Mouse (Mus musculus) midbrain, postnatal 0 days (tissue): ENCODE data around the gene Psmb1. TPM values are rescaled to one million over a fixed set of nuclear protein-coding genes. Genes with fewer than 3 reads are reported as not detected.
"Not testable (repeated sequence)": the region's sequence is repeated elsewhere in the genome, so short reads cannot be mapped to it uniquely, and the experiment has no call there.

ENCODE experiments used
- ATAC-seq: fragments of 200-750 bp; cut with Nextera tagmentation; 2 replicates; pipeline ENCODE4 v1.8.0; 2017; ENCODE audit warnings: moderate number of reproducible peaks, mild to moderate bottlenecking, moderate TSS enrichment, moderate library complexity; ENCODE audit not compliant: low FRiP score
- DNase-seq: peaks from one replicate; pipeline ENCODE4 v3.0.0-alpha.2; 2015; ENCODE audit warnings: low spot score
- H3K27ac ChIP-seq: fragments of 300-500 bp; sonication (generic); 2 replicates; pipeline ENCODE4 v1.5.1; 2014; ENCODE audit warnings: low read depth, mild to moderate bottlenecking, low read length, mixed read lengths
- H3K27me3 ChIP-seq: fragments of 300-500 bp; sonication (generic); 2 replicates; pipeline ENCODE4 v1.6.1; 2014; ENCODE audit warnings: low read length, control low read depth, mixed read lengths; ENCODE audit not compliant: insufficient read depth
- H3K36me3 ChIP-seq: fragments of 300-500 bp; sonication (generic); 2 replicates; pipeline ENCODE4 v1.6.1; 2014; ENCODE audit warnings: low read length, control low read depth, mixed read lengths; ENCODE audit not compliant: insufficient read depth
- H3K4me1 ChIP-seq: fragments of 300-500 bp; sonication (generic); 2 replicates; pipeline ENCODE4 v1.6.1; 2014; ENCODE audit warnings: mild to moderate bottlenecking, control low read depth, antibody characterized with exemption, low read length, mixed read lengths; ENCODE audit not compliant: insufficient read depth
- H3K4me2 ChIP-seq: fragments of 300-500 bp; sonication (generic); 2 replicates; pipeline ENCODE4 v1.6.1; 2014; ENCODE audit warnings: low read depth, mild to moderate bottlenecking, low read length, mixed read lengths; ENCODE audit not compliant: poor library complexity, severe bottlenecking
- H3K4me3 ChIP-seq: fragments of 300-500 bp; sonication (generic); 2 replicates; pipeline ENCODE4 v1.5.1; 2014; ENCODE audit warnings: low read depth, mild to moderate bottlenecking, low read length, moderate library complexity
- H3K9ac ChIP-seq: fragments of 300-500 bp; sonication (generic); replicated peaks from 2 replicates; pipeline ENCODE4 v1.6.1; 2014; ENCODE audit warnings: mild to moderate bottlenecking, low read length, moderate library complexity, mixed read lengths; ENCODE audit not compliant: poor library complexity, severe bottlenecking
- H3K9me3 ChIP-seq: fragments of 300-500 bp; sonication (generic); 2 replicates; pipeline ENCODE4 v1.6.1; 2016; ENCODE audit warnings: low read length, control low read depth
- CTCF ChIP-seq: IDR thresholded peaks from 2 replicates; pipeline ENCODE4 v1.5.1; 2016; ENCODE audit warnings: antibody characterized with exemption, mild to moderate bottlenecking
- WGBS: fragments of 180-500 bp; shearing (Covaris S2); extraction: QIAGEN DNeasy Blood & Tissue Kit; methylation state at CpG from one replicate; pipeline ENCODE4 v1.1.7; 2014; 5-methylcytosine and 5-hydroxymethylcytosine counted together
- polyA plus RNA-seq: library from polyadenylated mRNA; unstranded; fragments of >200 nt; fragmentation: Nextera tagmentation; extraction: Ambion mirVana; gene quantifications from 2 replicates; pipeline ENCODE4 v1.2.1, GENCODE M21; 2015
- total RNA-seq: library from RNA; depleted of rRNA; stranded (reverse); fragments of >200 nt; gene quantifications from 2 replicates; pipeline ENCODE4 v1.2.3, GENCODE M21; 2014; rRNA removed

The Psmb1 gene
- total RNA-seq, result 93.1 and 130 TPM in 2 replicates
- polyA plus RNA-seq, result 253 and 257 TPM in 2 replicates

DNA sequence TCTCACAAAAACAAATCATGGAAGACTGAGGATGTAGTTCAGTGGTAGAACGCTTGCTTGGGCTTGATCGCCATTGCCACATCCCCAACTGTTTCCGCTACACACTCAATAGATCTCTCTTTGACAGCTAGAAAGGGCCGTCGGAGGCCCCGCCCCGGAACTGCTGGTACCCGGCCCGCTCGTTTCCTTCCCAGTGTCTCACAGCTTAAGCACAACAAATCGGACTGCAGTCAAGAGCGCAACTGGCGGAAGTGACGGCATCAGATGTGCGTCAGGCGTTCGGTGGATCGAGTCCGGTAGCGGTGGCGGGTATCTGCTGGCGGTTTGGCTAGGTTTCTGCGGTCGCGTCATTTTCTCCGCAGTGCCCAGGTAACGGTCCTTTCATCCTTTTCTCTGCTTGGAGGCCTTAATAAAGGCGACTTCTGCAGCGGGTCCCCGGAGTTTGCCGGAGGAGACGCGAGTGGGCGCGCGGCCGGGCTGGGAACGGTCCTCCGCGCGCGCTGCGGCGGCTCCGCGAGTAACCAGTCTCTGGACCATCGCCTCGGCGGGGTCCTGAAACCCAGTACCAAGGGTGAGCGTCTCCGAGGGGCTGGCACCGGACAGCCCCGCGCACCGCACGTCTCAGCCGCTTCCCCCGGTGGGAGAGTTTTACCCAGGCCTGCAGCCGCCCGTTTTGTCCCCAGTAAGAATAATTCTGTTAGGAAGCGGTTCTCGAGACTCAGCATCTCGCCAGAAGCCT is at the start of gene Psmb1, which contains the start of gene Tbp:
Gene Psmb1, minus strand, starts transcription at position 96 of the 739 bp plus-strand sequence.
Gene Tbp, plus strand, starts transcription at position 233 of the 739 bp plus-strand sequence.
- H3K27me3 ChIP-seq, result no peaks in the 10 kb centered on the region
- peak; percentile 91 for ATAC-seq
- under 1% methylated on average over 63 of the region's 63 CpGs for WGBS
- H3K4me3 ChIP-seq, result peak within 1 kb of the TSS; percentile 97
- no peaks in the 10 kb centered on the region for H3K9me3 ChIP-seq
- peak within 1 kb of the TSS; percentile 84 for H3K9ac ChIP-seq
- peak; percentile 99 for DNase-seq
- peaks cover 19% of the 10 kb centered on the region; the same call in 1 of the 2 replicates for H3K4me1 ChIP-seq
- TF ChIP-seq CTCF, result no peak
- H3K4me2 ChIP-seq, result peak within 1 kb of the TSS; percentile 86
- H3K27ac ChIP-seq, result peak within 1 kb of the TSS; percentile 88
- peaks cover 16% of the 10 kb centered on the region for H3K36me3 ChIP-seq

DNA sequence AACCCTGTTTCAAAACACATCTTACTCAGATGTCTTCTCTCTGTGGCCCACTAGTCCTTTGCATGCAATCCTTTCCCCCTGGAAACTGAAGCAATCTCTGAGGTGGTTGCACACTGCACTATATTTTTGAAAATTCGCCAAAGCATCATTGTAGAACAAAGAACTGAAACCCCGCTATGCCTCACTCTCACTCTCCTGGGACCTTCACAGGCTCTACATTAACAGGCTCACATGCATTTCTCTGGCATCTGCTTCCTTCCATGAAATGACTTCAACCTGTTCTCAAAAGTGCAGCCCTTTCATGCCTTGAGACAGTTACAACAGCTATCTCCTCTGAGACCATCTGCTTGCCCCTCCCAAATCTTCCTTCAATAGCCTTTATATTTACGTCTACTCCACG is 46.9 kb upstream of the Psmb1 start:
- Histone ChIP-seq H3K4me2 (no peak overlapping the region), H3K27me3 (no peaks in the 10 kb centered on the region), H3K9ac (no peak overlapping the region), H3K4me1 (no peaks in the 10 kb centered on the region), H3K36me3 (no peaks in the 10 kb centered on the region), H3K9me3 (no peaks in the 10 kb centered on the region), H3K27ac (no peak overlapping the region), H3K4me3 (no peak overlapping the region)
- TF ChIP-seq CTCF, result no peak
- DNase-seq, result no peak
- no peak for ATAC-seq
- WGBS, result 70% methylated on average over 4 of the region's 4 CpGs

DNA sequence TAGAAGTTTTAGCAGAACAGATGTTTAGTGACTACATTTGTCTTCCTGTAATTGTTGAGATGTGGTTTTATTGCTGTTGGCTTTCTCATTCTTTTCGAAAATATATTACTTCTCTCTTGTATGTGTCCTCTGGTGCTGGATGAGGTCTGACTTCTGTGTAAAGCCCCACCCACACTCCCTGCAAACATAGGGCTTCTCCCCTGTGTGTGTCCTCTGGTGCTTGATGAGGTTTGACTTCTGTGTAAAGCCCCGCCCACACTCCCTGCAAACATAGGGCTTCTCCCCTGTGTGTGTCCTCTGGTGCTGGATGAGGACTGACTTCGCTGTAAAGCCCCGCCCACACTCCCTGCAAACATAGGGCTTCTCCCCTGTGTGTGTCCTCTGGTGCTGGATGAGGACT is 44.3 kb upstream of the Psmb1 start:
- not testable (repeated sequence) for H3K36me3 ChIP-seq, ATAC-seq

GRCm38 (mm10) chr17:15540309-15540708 is 40.8 kb upstream of the Psmb1 start:
- no peaks in the 10 kb centered on the region for H3K36me3 ChIP-seq
- no peak overlapping the region for H3K27ac ChIP-seq
- no peaks in the 10 kb centered on the region for H3K9me3 ChIP-seq
- ATAC-seq (no peak), DNase-seq (no peak)
- 64% methylated on average over 4 of the region's 4 CpGs for WGBS
- no peaks in the 10 kb centered on the region for H3K27me3 ChIP-seq
- H3K9ac ChIP-seq, result no peak overlapping the region
- no peak overlapping the region for H3K4me3 ChIP-seq
- TF ChIP-seq CTCF, result no peak
- no peak overlapping the region for H3K4me2 ChIP-seq
- no peaks in the 10 kb centered on the region for H3K4me1 ChIP-seq

More for the DNA sequence above, 44.3 kb upstream of the Psmb1 start:
- not testable (repeated sequence) for H3K27me3 ChIP-seq, H3K4me1 ChIP-seq, H3K9me3 ChIP-seq, DNase-seq, H3K4me3 ChIP-seq, H3K9ac ChIP-seq, H3K27ac ChIP-seq, H3K4me2 ChIP-seq
- WGBS, result 80% methylated on average over 4 of the region's 4 CpGs

DNA sequence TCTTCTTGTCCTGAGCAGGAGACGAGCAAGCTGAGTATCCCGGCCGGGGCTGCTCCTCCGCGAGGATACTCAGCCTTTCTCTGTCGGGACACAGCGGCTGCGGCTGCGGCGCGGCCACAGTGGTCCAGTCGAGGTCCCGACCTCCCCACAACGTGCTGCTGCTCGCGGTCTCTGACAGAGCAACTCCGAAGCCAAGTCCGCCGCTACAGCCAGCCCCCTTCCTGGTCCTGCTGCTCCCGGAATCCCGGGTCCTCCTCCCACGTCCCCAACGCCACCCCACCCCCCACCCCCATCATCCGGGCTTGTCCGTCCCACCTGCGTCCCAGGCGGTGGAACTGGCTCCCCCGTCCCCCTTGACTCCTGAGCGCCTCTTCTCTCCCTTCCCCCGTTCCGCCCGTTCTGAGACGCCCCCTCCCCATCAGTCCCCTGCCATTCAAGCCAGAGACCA is 36.9 kb upstream of the Psmb1 start:
- H3K4me1 ChIP-seq, result no peaks in the 10 kb centered on the region
- H3K27ac ChIP-seq, result no peak overlapping the region
- DNase-seq (no peak), ATAC-seq (0 out of 2 replicates have a peak, but pooled peaks have one; percentile 10)
- H3K4me3 ChIP-seq, result peak overlapping the region; percentile 47
- under 1% methylated on average over 33 of the region's 33 CpGs for WGBS
- no peaks in the 10 kb centered on the region for H3K36me3 ChIP-seq
- no peaks in the 10 kb centered on the region for H3K27me3 ChIP-seq
- H3K9me3 ChIP-seq, result no peaks in the 10 kb centered on the region
- H3K4me2 ChIP-seq, result peak overlapping the region; percentile 98
- peak overlapping the region; percentile 39; the same call in 1 of the 2 replicates for H3K9ac ChIP-seq
- TF ChIP-seq CTCF, result no peak

GRCm38 (mm10) chr17:15535943-15536342 is 36.4 kb upstream of the Psmb1 start:
- H3K36me3 ChIP-seq, result no peaks in the 10 kb centered on the region
- WGBS, result 18% methylated on average over 8 of the region's 8 CpGs
- no peaks in the 10 kb centered on the region for H3K9me3 ChIP-seq
- no peak for TF ChIP-seq CTCF
- H3K4me3 ChIP-seq, result peak overlapping the region; percentile 47
- DNase-seq, result no peak
- H3K4me1 ChIP-seq, result no peaks in the 10 kb centered on the region
- ATAC-seq, result no peak
- no peak overlapping the region for H3K27ac ChIP-seq
- H3K27me3 ChIP-seq, result no peaks in the 10 kb centered on the region
- H3K4me2 ChIP-seq, result peak overlapping the region; percentile 98
- 0 out of 2 replicates have a peak overlapping the region, but pooled peaks have one; percentile 39 for H3K9ac ChIP-seq
